Comparison of ENCODE assay signal across 1 mouse cellular context in genomic region chr1:138619114-138619971, GRCm38 (mm10).
A peak's percentile ranks its signal among the peaks of the same experiment; 100 is the strongest.
TF ChIP-seq lines count a peak whose summit lies in the region.

No protein-coding gene starts in this region.

TF ChIP-seq in MEL, 35 proteins besides CTCF, POLR2A, EP300 and RAD21 (continued from another document):
- TF ChIP-seq MXI1 (IDR thresholded peaks at IDR 0.05; ENCODE audit: low read depth, low read length) (no peak; the same call in 1 of the 2 replicates), ZC3H11A (IDR thresholded peaks at IDR 0.05; ENCODE audit: low read depth, low read length) (no peak), POLR2AphosphoS2 (IDR thresholded peaks at IDR 0.05; ENCODE audit: low read length) (no peak), MYC (IDR thresholded peaks at IDR 0.05; ENCODE audit: low read depth, low read length) (0 out of 2 replicates have a peak, but pooled peaks have one; percentile 24), MAX (IDR thresholded peaks at IDR 0.05; ENCODE audit: low read length) (peak; percentile 74), ZMIZ1 (IDR thresholded peaks at IDR 0.05; ENCODE audit: low read depth, low read length) (peak; percentile 49; the same call in 1 of the 2 replicates), MEF2A (IDR thresholded peaks at IDR 0.05; ENCODE audit: extremely low read depth, insufficient replicate concordance, low read depth, low read length, poor library complexity, severe bottlenecking) (no peak)
TF ChIP-seq in MEL: peak in this region for 11.
